Mouse (Mus musculus) layer of hippocampus, adult 18-20 months (tissue): ENCODE results near the gene Nploc4. TPM values are rescaled to one million over a fixed set of nuclear protein-coding genes. Genes with fewer than 3 reads are reported as not detected.
"Not testable (repeated sequence)": the region's sequence is repeated elsewhere in the genome, so short reads cannot be mapped to it uniquely, and the experiment has no call there.

Experiments
- DNase-seq, 2 experiments: peaks; one replicate each; pipeline ENCODE4 v3.0.0; 2022; ENCODE audit warnings: low spot score in 2 of 2
- total RNA-seq, 2 experiments: library from RNA; stranded (reverse); gene quantifications; 2 replicates each; pipeline ENCODE4 v1.2.3; 2021

The Nploc4 gene
- total RNA-seq, 2 experiments from 2014 or later, result 60.0 to 61.9 TPM

DNA sequence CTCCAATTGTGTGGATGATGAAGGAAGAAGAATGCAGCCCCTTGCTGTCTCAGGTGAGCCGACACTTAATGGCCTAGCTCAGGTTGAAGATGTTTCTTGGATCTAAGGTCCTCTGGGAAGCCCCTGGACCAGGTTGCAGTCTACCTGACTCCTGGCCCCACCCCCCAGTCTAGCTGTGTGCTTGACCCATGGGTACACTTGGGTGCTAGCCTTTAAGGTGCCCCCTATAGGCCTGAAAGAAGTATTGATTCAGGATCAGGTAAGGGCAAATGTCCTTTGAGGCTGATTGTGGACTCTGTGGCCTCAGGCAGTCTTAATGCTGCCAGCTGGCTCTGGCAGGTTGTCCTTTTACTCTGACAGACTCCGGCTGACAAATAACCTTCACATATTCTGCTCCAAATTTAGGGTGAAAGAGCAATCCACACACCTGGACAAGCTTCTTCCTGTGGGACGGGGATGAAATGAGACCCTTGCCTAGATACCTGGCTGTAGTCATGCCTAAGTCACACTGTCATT, 5.3 kb upstream of the Nploc4 start:
- DNase-seq, result no peak

DNA sequence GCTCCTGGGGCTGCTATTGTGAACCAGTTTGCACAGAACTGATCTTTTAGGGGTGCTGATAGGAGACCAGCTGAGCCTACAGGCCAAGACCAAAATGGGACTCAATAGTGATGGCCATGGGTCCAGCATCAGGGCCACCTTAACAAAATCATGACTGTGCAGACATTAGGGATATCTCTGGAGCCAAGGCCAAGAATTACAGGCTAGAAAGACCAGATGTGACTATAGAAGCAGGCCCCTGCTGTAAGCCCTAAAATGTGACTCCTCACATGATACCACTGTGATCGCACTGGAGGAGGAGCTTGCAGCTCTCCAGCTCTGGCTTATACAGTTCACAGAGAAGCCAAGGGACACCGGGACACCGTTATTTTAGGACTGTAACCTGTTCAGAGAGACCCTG, 4.8 kb upstream of the Nploc4 start, which contains the start of gene Tspan10:
TSS of gene Tspan10 (plus strand) at position 301 of the 400 bp plus-strand sequence.
- DNase-seq, result no peak

DNA sequence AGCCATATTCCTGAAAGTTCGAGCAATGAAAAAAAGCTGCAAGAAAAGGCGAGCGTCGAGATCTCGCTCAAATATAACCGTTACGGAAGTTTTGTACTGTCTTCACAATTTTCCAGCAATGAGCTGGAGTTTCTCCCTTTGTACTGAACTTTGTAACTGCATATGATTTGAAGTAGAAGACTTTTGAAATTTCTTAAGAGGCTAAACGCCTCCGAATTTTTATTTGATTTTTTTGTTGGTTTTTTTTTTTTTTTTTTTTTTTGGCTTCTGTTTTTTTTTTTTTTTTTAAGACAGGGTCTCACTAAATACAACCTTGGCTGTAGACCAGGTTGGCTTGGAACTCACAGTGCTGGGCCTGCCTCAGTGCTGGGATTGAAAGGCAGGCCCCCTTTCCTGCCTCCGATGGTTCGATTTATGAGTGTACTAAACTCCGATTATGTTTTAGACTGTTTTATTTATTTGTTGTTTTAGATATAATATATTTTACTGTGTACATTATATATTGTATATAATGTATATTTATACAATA, 413 bp upstream of the Nploc4 start:
- no peak for DNase-seq

GRCm38 (mm10) chr11:120426727-120427126, 10.8 kb downstream of the Nploc4 start:
- DNase-seq, result no peak

DNA sequence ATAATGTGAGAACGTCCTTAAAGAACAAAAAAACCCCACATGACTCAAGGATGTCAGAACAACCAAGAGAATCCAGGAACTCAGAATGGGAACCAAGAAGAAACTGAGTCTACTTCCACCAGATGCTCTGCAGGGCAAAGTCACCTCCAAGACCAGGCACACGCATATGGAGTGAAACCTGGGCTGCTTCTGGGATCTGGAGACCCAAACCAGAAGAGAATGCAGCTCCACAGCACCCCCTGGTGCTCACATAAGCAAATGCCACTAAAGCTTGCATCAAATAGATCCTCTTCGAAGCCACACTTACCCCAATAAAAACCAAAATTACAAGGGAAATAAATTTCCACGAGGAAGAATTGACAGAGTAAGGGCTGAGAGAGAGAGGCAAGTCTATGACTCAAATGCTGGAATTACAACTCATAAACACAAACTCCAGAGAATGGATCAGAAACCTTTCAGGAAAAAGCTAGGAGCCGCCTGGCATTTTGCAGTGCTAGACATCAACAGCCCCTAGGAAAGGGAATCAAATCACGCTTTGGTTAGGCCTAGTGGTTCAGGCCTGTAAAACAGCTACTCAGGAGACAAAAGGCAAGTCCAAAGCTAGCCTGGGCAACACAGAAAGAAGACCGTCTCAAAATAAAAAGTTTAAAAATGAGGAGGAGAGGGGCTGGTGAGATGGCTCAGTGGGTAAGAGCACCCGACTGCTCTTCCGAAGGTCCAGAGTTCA, 13.8 kb downstream of the Nploc4 start:
- peak; percentile 30 to 72 for DNase-seq

DNA sequence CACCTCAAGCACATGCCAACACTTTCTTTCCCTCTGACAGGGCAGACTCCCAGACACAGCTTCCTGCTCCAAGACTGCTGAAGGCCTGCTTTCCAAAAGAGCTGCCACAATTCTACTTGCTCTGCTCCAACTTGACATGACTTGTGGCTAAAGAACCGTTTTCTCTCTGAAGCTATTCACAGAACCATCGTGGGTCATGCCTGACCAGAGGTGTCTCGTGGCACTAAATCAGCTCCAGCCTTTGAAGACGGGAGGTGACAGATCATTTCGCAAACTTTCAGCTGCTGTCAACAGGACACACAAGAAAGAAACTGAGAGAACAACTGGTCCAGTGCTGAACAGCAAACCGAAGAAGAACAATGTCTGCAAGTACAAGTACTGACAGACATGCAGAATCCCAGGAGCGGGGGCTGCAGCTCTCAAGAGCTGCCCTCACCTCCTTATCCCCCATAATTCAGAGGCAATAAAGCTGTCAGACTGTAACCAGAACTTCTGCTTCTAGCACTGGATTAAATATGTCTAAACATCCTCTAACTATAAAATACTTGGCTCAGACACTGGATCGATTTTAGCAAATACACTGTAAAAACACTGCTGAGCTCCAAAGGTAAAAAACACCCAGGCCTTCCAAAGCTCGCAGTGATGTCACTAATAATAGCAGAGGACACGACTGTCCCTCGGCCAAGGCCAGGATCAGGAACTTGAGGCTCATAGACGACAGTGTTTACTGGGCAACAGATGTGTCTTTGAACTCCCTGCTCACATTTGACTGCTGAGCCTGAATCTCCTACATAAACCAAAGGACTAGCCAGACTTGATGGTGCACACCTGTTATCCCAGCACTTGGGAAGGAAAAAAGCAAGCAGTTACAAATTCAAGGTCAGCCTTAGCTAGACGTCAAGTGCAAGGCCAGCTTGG, 14.6 kb downstream of the Nploc4 start:
- DNase-seq, result no peak

DNA sequence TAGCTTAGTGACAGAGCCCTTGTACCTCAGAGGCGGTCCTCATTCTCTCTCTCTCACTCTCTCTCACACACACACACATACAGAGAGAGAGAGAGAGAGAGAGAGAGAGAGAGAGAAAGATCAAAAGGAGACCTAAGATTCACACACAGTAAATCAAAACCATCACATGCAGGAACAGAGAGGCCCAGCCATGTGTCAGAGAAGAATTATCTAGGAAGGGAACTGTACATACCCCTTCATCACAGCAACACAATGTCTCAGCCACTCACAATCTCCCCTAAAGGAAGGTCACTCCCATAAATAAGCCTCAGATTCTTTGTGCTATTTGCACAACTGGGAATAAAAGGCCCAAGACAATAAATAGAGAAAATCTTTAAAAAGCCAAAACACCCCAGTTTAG, 18.9 kb downstream of the Nploc4 start:
- no peak for DNase-seq

- no peak for DNase-seq
Measured at GRCm38 (mm10) chr11:120417852-120418251, 19.7 kb downstream of the Nploc4 start.

GRCm38 (mm10) chr11:120413621-120414020, 23.9 kb downstream of the Nploc4 start:
- DNase-seq, result not testable (repeated sequence)

DNA sequence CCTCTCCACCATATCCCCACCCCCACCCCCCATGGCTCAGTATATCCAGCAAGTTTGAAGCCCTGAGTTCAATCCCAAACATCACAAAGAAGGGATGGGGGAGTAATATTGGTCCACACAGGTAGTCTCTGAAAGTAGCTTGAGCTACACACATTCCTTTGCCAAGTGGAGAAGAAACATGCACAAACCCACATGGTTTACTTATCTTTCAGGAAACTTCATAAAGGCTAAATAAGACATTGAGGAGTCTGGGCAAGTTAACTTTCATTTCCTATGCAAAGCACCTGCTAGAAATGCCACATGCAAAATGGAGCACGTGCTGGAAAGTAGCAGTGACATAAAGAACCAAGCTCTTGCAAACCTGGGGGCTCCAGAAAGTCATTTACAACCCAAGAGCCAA, 31.1 kb downstream of the Nploc4 start:
- no peak for DNase-seq

- no peak for DNase-seq
Measured at GRCm38 (mm10) chr11:120405867-120406266, 31.6 kb downstream of the Nploc4 start.

- no peak for DNase-seq
Measured at GRCm38 (mm10) chr11:120404814-120405213, 32.7 kb downstream of the Nploc4 start.

- DNase-seq, result no peak
Measured at GRCm38 (mm10) chr11:120399319-120399718, 38.2 kb downstream of the Nploc4 start.

- DNase-seq, result no peak
Measured at GRCm38 (mm10) chr11:120397602-120398001, 39.9 kb downstream of the Nploc4 start.

- no peak for DNase-seq
Measured at GRCm38 (mm10) chr11:120395661-120396060, 41.8 kb downstream of the Nploc4 start.

DNA sequence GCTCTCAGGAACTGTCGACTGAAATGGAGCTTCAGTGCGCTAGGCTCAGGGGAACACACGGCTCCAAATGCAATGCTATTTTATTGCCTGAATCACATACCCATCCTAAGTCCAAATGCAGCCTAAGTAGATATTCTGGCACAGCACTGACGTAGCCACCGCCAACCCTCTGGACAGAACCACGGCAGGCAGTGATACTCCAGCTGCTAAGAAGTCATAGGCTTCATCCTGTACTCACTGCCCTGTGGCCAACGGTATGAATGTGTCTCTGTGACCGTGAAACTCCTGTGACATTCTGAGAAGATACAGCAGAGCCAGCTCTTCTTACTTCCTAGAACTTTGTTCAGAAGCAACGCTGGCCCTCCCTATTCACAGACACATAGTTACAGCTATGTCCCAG, 48.9 kb downstream of the Nploc4 start:
- DNase-seq, result no peak

DNA sequence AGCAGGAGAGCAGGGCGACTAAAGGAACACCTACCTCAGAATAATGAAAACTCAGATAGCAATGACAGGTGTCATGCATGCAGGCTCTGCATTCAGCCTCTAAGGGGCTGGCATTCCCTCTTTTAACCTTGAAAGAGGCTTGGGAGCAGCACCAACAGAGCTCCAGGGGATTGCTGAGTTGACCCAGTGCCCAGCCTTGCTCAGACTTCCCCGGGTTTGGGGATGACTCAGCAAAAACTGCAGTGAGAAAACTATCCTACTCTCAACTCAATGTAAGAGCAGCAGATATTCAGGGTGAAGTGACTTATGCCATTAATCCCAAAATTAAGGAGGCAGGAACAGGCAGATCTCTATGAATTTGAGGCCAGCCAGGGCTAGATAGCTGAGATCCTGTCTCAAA, 50.4 kb downstream of the Nploc4 start:
- no peak for DNase-seq

- DNase-seq, result no peak
Measured at GRCm38 (mm10) chr11:120386632-120387031, 50.9 kb downstream of the Nploc4 start.

DNA sequence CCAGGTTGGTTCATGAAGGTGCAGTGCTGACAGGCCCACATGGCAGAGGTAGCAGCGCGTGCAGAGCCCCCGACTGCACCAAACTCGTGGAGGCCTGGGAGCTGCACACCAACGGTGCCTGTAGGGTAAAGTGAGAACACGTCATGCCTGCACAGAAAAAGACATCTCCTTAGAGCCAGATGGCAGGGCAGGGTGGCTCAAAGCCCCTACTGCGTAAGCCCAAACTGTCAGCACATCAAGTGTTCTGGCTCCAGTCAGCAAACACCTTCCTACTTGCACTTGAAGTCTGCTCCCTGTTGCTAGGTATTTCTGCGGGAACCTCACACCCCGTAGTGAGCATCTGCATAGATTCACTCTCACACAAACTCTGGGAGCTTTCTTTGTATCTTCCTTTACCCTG, 55.0 kb downstream of the Nploc4 start:
- DNase-seq, result no peak

DNA sequence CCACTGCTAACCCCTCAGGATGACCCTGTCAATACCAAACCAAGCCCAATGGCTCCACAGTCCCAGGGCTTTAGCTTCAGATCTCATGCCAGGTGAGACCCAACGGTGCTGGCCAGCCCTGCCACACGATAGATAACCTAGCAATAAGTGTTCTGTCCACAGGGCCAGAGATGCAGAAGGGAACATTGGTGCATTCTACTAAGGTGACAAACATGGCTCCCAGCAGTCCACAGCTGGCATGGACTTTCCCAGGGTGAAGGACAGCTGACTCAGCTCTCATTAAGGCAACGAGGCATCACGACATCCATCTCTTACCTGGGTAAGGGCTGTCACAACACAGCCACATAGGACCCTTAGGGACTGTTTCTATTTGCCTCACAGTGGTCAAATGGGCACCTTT, 56.4 kb downstream of the Nploc4 start:
- no peak for DNase-seq

GRCm38 (mm10) chr11:120380271-120380670, 57.2 kb downstream of the Nploc4 start:
- DNase-seq, result no peak
